7 mouse cellular contexts compared by ENCODE assay signal in the genomic region with DNA sequence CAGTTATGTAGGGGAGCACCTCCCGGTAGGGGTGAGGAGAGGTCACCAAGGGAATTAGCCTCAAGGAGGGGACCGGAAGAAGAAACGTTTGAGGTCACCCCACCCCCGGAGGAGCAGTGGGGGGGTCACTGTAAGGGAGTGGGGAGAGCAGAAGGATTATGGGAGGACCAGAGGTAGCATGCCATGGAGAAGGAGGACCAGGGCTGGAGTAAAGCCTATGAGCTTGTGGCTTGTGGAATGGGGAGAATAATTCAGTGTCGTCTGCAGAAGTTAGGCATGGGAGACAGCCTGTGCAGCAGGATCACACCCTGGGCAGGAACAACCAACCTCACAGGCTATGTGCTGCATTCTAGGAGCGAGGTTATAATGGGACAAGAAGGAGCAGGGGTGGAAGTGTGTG. TPM values are rescaled to one million over a fixed set of nuclear protein-coding genes. Genes with fewer than 3 reads are reported as not detected.
A peak's percentile ranks its signal among the peaks of the same experiment; 100 is the strongest.
DNase-seq lines count a peak whose midpoint lies in the region; ATAC-seq and TF ChIP-seq lines count a peak whose summit lies in the region.

No protein-coding gene starts in this region.

- no peak; the same call in 1 of the 2 replicates for ATAC-seq in neural tube, embryonic 11.5 days (ENCODE audit: insufficient read depth, low FRiP score, low TSS enrichment)
- ATAC-seq in forebrain, embryonic 12.5 days (ENCODE audit: low FRiP score) = 0 out of 2 replicates have a peak, but pooled peaks have one; percentile 6
- ATAC-seq in liver, embryonic 11.5 days (replicated peaks; ENCODE audit: low FRiP score) = peak; percentile 30; the same call in 1 of the 2 replicates
- peak; percentile 13 for ATAC-seq in stomach, postnatal 0 days (ENCODE audit: low FRiP score, low TSS enrichment)

- TF ChIP-seq EP300 in stomach, postnatal 0 days (optimal IDR thresholded peaks at IDR 0.05) = no peak

- 0 out of 2 replicates have a peak, but pooled peaks cover 3% of the 10 kb centered on the region for H3K4me1 ChIP-seq in neural tube, embryonic 11.5 days (ENCODE audit: control insufficient read depth, insufficient read depth, low read length)
- peaks cover 20% of the 10 kb centered on the region for H3K4me1 ChIP-seq in forebrain, embryonic 12.5 days
- H3K4me1 ChIP-seq in liver, embryonic 11.5 days (replicated peaks; ENCODE audit: control insufficient read depth, insufficient read depth, low read length) = peaks cover 47% of the 10 kb centered on the region
- peaks cover 10% of the 10 kb centered on the region for H3K4me1 ChIP-seq in stomach, postnatal 0 days (replicated peaks; ENCODE audit: control insufficient read depth, insufficient read depth)

- no peaks in the 10 kb centered on the region for H3K36me3 ChIP-seq in neural tube, embryonic 11.5 days (ENCODE audit: control insufficient read depth, insufficient read depth, low read length)
- H3K36me3 ChIP-seq in forebrain, embryonic 12.5 days (replicated peaks) = no peaks in the 10 kb centered on the region
- no peaks in the 10 kb centered on the region for H3K36me3 ChIP-seq in liver, embryonic 11.5 days (ENCODE audit: control insufficient read depth, insufficient read depth, low read length)
- H3K36me3 ChIP-seq in stomach, postnatal 0 days (ENCODE audit: control insufficient read depth, insufficient read depth, low read length) = no peaks in the 10 kb centered on the region

- TF ChIP-seq CTCF in stomach, postnatal 0 days (IDR thresholded peaks at IDR 0.05; ENCODE audit: low read depth) = no peak

- H3K4me2 ChIP-seq in neural tube, embryonic 11.5 days (ENCODE audit: low read depth) = peak overlapping the region; percentile 93
- H3K4me2 ChIP-seq in forebrain, embryonic 12.5 days = peak overlapping the region; percentile 98
- peak overlapping the region; percentile 92 for H3K4me2 ChIP-seq in liver, embryonic 11.5 days
- peak overlapping the region; percentile 90 for H3K4me2 ChIP-seq in stomach, postnatal 0 days (replicated peaks; ENCODE audit: low read depth)

- H3K27me3 ChIP-seq in neural tube, embryonic 11.5 days (ENCODE audit: control insufficient read depth, insufficient read depth, low read length) = no peaks in the 10 kb centered on the region; the same call in 1 of the 2 replicates
- H3K27me3 ChIP-seq in forebrain, embryonic 12.5 days = peaks cover 2% of the 10 kb centered on the region; the same call in 1 of the 2 replicates
- H3K27me3 ChIP-seq in liver, embryonic 11.5 days (replicated peaks; ENCODE audit: control insufficient read depth, insufficient read depth, low read length) = no peaks in the 10 kb centered on the region
- H3K27me3 ChIP-seq in stomach, postnatal 0 days (ENCODE audit: control insufficient read depth, insufficient read depth, low read length) = no peaks in the 10 kb centered on the region

- H3K4me3 ChIP-seq in neural tube, embryonic 11.5 days (ENCODE audit: low read depth, low read length) = peak overlapping the region; percentile 46
- H3K4me3 ChIP-seq in forebrain, embryonic 12.5 days (replicated peaks) = peak overlapping the region; percentile 54
- peak overlapping the region; percentile 51 for H3K4me3 ChIP-seq in liver, embryonic 11.5 days (ENCODE audit: low read depth, low read length)
- H3K4me3 ChIP-seq in stomach, postnatal 0 days (ENCODE audit: low read depth, low read length) = peak overlapping the region; percentile 52

- DNase-seq in neural tube, embryonic 11.5 days (ENCODE audit: low spot score) = no peak
- no peak for DNase-seq in neural tube, embryonic 10.5 days (ENCODE audit: extremely low spot score, low spot score)
- no peak for DNase-seq in liver, embryonic 11.5 days (ENCODE audit: low spot score)
- no peak for DNase-seq in stomach, postnatal 0 days (ENCODE audit: low spot score)
- DNase-seq in frontal cortex, postnatal 36 days (ENCODE audit: low spot score in 2 of 2) = no peak
- no peak for DNase-seq in natural killer cell, adult 2 months (ENCODE audit: low spot score in 2 of 2)

- no peaks in the 10 kb centered on the region for H3K9me3 ChIP-seq in neural tube, embryonic 11.5 days (ENCODE audit: control insufficient read depth, low read length)
- no peaks in the 10 kb centered on the region for H3K9me3 ChIP-seq in forebrain, embryonic 12.5 days
- H3K9me3 ChIP-seq in liver, embryonic 11.5 days (ENCODE audit: control insufficient read depth, low read length) = no peaks in the 10 kb centered on the region
- H3K9me3 ChIP-seq in stomach, postnatal 0 days (ENCODE audit: control insufficient read depth, low read length) = no peaks in the 10 kb centered on the region

- 10% methylated on average over 6 of the region's 6 CpGs for WGBS in neural tube, embryonic 11.5 days
- WGBS in forebrain, embryonic 12.5 days = 15% methylated on average over 6 of the region's 6 CpGs
- 8% methylated on average over 6 of the region's 6 CpGs for WGBS in liver, embryonic 11.5 days
- WGBS in stomach, postnatal 0 days = 8% methylated on average over 6 of the region's 6 CpGs

- H3K27ac ChIP-seq in neural tube, embryonic 11.5 days (ENCODE audit: low read depth, low read length) = no peak overlapping the region
- peak overlapping the region; percentile 21; the same call in 1 of the 2 replicates for H3K27ac ChIP-seq in forebrain, embryonic 12.5 days
- peak overlapping the region; percentile 78 for H3K27ac ChIP-seq in liver, embryonic 11.5 days (ENCODE audit: low read depth, low read length)
- H3K27ac ChIP-seq in stomach, postnatal 0 days (replicated peaks) = peak overlapping the region; percentile 83

- H3K9ac ChIP-seq in neural tube, embryonic 11.5 days (ENCODE audit: low read length) = peak overlapping the region; percentile 62
- H3K9ac ChIP-seq in forebrain, embryonic 12.5 days = peak overlapping the region; percentile 64
- H3K9ac ChIP-seq in liver, embryonic 11.5 days (ENCODE audit: low read depth, low read length) = peak overlapping the region; percentile 59
- peak overlapping the region; percentile 65 for H3K9ac ChIP-seq in stomach, postnatal 0 days (ENCODE audit: low read length)

RNA-seq across cellular contexts. Expression of a gene that starts 0.7 kb away (rescaled TPM):
- polyA plus RNA-seq in neural tube, embryonic 11.5 days (2014; fragmentation: Nextera tagmentation; extraction: Ambion mirVana) = 2.0 and 2.2 TPM in 2 replicates
- polyA plus RNA-seq in forebrain, embryonic 12.5 days (2016; fragmentation: Nextera tagmentation; extraction: Ambion mirVana) = 3.8 and 4.9 TPM in 2 replicates
- polyA plus RNA-seq in liver, embryonic 11.5 days (2014; fragmentation: Nextera tagmentation; extraction: Ambion mirVana) = 2.5 and 3.0 TPM in 2 replicates
- 51.8 and 56.4 TPM in 2 replicates for polyA plus RNA-seq in stomach, postnatal 0 days (2015; fragmentation: Nextera tagmentation; extraction: Ambion mirVana)

RNA-seq across cellular contexts. Expression of a gene that starts 13.6 kb away (rescaled TPM):
- 6.5 and 8.1 TPM in 2 replicates for polyA plus RNA-seq in neural tube, embryonic 11.5 days (2014; fragmentation: Nextera tagmentation; extraction: Ambion mirVana)
- polyA plus RNA-seq in forebrain, embryonic 12.5 days (2016; fragmentation: Nextera tagmentation; extraction: Ambion mirVana) = 14.1 and 15.4 TPM in 2 replicates
- polyA plus RNA-seq in liver, embryonic 11.5 days (2014; fragmentation: Nextera tagmentation; extraction: Ambion mirVana) = 15.9 and 18.5 TPM in 2 replicates
- 3.5 and 3.8 TPM in 2 replicates for polyA plus RNA-seq in stomach, postnatal 0 days (2015; fragmentation: Nextera tagmentation; extraction: Ambion mirVana)

RNA-seq across cellular contexts. Expression of a gene that starts 29.1 kb away (rescaled TPM):
- 3,693 and 3,815 TPM in 2 replicates for polyA plus RNA-seq in neural tube, embryonic 11.5 days (2014; fragmentation: Nextera tagmentation; extraction: Ambion mirVana)
- 4,517 and 4,745 TPM in 2 replicates for polyA plus RNA-seq in forebrain, embryonic 12.5 days (2016; fragmentation: Nextera tagmentation; extraction: Ambion mirVana)
- 896 and 908 TPM in 2 replicates for polyA plus RNA-seq in liver, embryonic 11.5 days (2014; fragmentation: Nextera tagmentation; extraction: Ambion mirVana)
- 358 and 380 TPM in 2 replicates for polyA plus RNA-seq in stomach, postnatal 0 days (2015; fragmentation: Nextera tagmentation; extraction: Ambion mirVana)

RNA-seq across cellular contexts. Expression of a gene that starts 38.0 kb away (rescaled TPM):
- 130 and 133 TPM in 2 replicates for polyA plus RNA-seq in neural tube, embryonic 11.5 days (2014; fragmentation: Nextera tagmentation; extraction: Ambion mirVana)
- polyA plus RNA-seq in forebrain, embryonic 12.5 days (2016; fragmentation: Nextera tagmentation; extraction: Ambion mirVana) = 125 and 129 TPM in 2 replicates
- polyA plus RNA-seq in liver, embryonic 11.5 days (2014; fragmentation: Nextera tagmentation; extraction: Ambion mirVana) = 107 and 114 TPM in 2 replicates
- polyA plus RNA-seq in stomach, postnatal 0 days (2015; fragmentation: Nextera tagmentation; extraction: Ambion mirVana) = 64.7 and 70.3 TPM in 2 replicates

RNA-seq across cellular contexts. Expression of a gene that starts 54.7 kb away (rescaled TPM):
- polyA plus RNA-seq in neural tube, embryonic 11.5 days (2014; fragmentation: Nextera tagmentation; extraction: Ambion mirVana) = 48.0 TPM in 2 replicates
- polyA plus RNA-seq in forebrain, embryonic 12.5 days (2016; fragmentation: Nextera tagmentation; extraction: Ambion mirVana) = 9.3 and 14.8 TPM in 2 replicates
- polyA plus RNA-seq in liver, embryonic 11.5 days (2014; fragmentation: Nextera tagmentation; extraction: Ambion mirVana) = 12.4 and 13.1 TPM in 2 replicates
- 8.6 and 12.1 TPM in 2 replicates for polyA plus RNA-seq in stomach, postnatal 0 days (2015; fragmentation: Nextera tagmentation; extraction: Ambion mirVana)
